Mouse (Mus musculus) heart, embryonic 13.5 days (tissue): ENCODE measurements around the gene Wdr18. TPM values are rescaled to one million over a fixed set of nuclear protein-coding genes. Genes with fewer than 3 reads are reported as not detected.

ENCODE experiments used
- polyA plus RNA-seq: library from polyadenylated mRNA; unstranded; fragments of >200 nt; fragmentation: Nextera tagmentation; extraction: Ambion mirVana; gene quantifications from 2 replicates; pipeline ENCODE4 v1.2.1, GENCODE M21; 2015

Wdr18 gene
- polyA plus RNA-seq, 1 experiment from 2014 or later: 72.4 TPM

Other genes starting within 250 kb of the Wdr18 start
- 0.06 and 0.09 TPM in 2 replicates for gene Hcn2, start 243.5 kb upstream of the Wdr18 start, polyA plus RNA-seq
- gene Polrmt, start 213.6 kb upstream of the Wdr18 start, polyA plus RNA-seq: 30.2 and 30.9 TPM in 2 replicates
- 0.17 TPM in 1 of 2 replicates, not detected in the other for gene Fgf22, start 205.1 kb upstream of the Wdr18 start, polyA plus RNA-seq
- gene Rnf126, start 193.2 kb upstream of the Wdr18 start, polyA plus RNA-seq: 61.4 and 66.3 TPM in 2 replicates
- gene Fstl3, start 182.9 kb upstream of the Wdr18 start, polyA plus RNA-seq: 23.8 and 27.3 TPM in 2 replicates
- 0.51 TPM in 1 of 2 replicates, not detected in the other for gene Prss57, start 169.2 kb upstream of the Wdr18 start, polyA plus RNA-seq
- gene Palm, start 166.6 kb upstream of the Wdr18 start, polyA plus RNA-seq: 67.1 and 69.3 TPM in 2 replicates
- gene Misp, start 139.2 kb upstream of the Wdr18 start, polyA plus RNA-seq: 1.2 and 1.4 TPM in 2 replicates
- 122 and 141 TPM in 2 replicates for gene Ptbp1, start 105.7 kb upstream of the Wdr18 start, polyA plus RNA-seq
- gene Prtn3, start 85.7 kb upstream of the Wdr18 start, polyA plus RNA-seq: 2.5 and 2.6 TPM in 2 replicates
- gene Plppr3, start 85.5 kb upstream of the Wdr18 start, polyA plus RNA-seq: 15.8 and 16.4 TPM in 2 replicates
- gene Elane, start 73.9 kb upstream of the Wdr18 start, polyA plus RNA-seq: 0.25 and 0.96 TPM in 2 replicates
- gene Cfd, start 69.3 kb upstream of the Wdr18 start, polyA plus RNA-seq: not detected in 2 replicates
- gene Med16, start 51.2 kb upstream of the Wdr18 start, polyA plus RNA-seq: 41.8 and 42.1 TPM in 2 replicates
- gene Gm26602, start 49.3 kb upstream of the Wdr18 start, polyA plus RNA-seq: 1.7 TPM in 1 of 2 replicates, not detected in the other
- 0.60 and 0.67 TPM in 2 replicates for gene Kiss1r, start 43.2 kb upstream of the Wdr18 start, polyA plus RNA-seq
- 95.6 and 100 TPM in 2 replicates for gene R3hdm4, start 38.9 kb upstream of the Wdr18 start, polyA plus RNA-seq
- 3.4 and 4.2 TPM in 2 replicates for gene Arid3a, start 33.1 kb upstream of the Wdr18 start, polyA plus RNA-seq
- gene Grin3b, start 10.6 kb downstream of the Wdr18 start, polyA plus RNA-seq: 0.09 and 0.11 TPM in 2 replicates
- gene Tmem259, start 24.2 kb downstream of the Wdr18 start, polyA plus RNA-seq: 10.6 and 12.8 TPM in 2 replicates
- 264 and 271 TPM in 2 replicates for gene Cnn2, start 28.4 kb downstream of the Wdr18 start, polyA plus RNA-seq
- 2.2 and 2.6 TPM in 2 replicates for gene Abca7, start 36.3 kb downstream of the Wdr18 start, polyA plus RNA-seq
- 5.5 and 6.5 TPM in 2 replicates for gene Arhgap45, start 56.5 kb downstream of the Wdr18 start, polyA plus RNA-seq
- gene Polr2e, start 79.6 kb downstream of the Wdr18 start, polyA plus RNA-seq: 149 and 154 TPM in 2 replicates
- 691 and 741 TPM in 2 replicates for gene Gpx4, start 87.0 kb downstream of the Wdr18 start, polyA plus RNA-seq
- gene Sbno2, start 145.4 kb downstream of the Wdr18 start, polyA plus RNA-seq: 9.1 and 10.1 TPM in 2 replicates
- 12.0 and 13.0 TPM in 2 replicates for gene Stk11, start 155.7 kb downstream of the Wdr18 start, polyA plus RNA-seq
- gene Atp5d, start 178.5 kb downstream of the Wdr18 start, polyA plus RNA-seq: 808 and 893 TPM in 2 replicates
- gene Cbarp, start 180.7 kb downstream of the Wdr18 start, polyA plus RNA-seq: 1.6 and 2.5 TPM in 2 replicates
- 15.6 and 15.7 TPM in 2 replicates for gene Midn, start 188.1 kb downstream of the Wdr18 start, polyA plus RNA-seq
- gene Cirbp, start 205.8 kb downstream of the Wdr18 start, polyA plus RNA-seq: 87.9 and 96.4 TPM in 2 replicates
- gene 1600002K03Rik, start 212.8 kb downstream of the Wdr18 start, polyA plus RNA-seq: 10.4 and 13.1 TPM in 2 replicates
- gene Efna2, start 219.3 kb downstream of the Wdr18 start, polyA plus RNA-seq: 8.5 and 10.6 TPM in 2 replicates